Mouse (Mus musculus): ENCODE measurements around the gene Corin. TPM values are rescaled to one million over a fixed set of nuclear protein-coding genes. Genes with fewer than 3 reads are reported as not detected.

Gene Corin
- polyA plus RNA-seq, 1 experiment, result not detected

DNA sequence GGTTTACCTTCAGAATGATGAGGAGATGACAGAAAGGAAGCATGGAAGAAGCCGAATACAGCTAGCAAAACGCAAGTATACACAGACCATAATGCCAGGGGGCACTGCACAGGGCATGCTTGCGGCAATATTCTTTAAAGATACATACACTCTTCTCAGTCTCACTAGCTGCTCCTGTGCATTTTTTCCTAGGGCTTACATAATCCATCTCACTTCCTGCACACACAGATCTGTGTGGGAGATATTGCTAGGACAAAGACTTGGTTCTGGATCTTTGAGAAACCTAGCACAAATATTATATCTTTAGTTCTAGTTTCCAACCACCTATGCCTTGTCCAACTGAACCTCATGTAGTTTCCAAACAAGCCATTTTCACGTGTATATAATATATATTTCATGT is 189.0 kb downstream of the Corin start:
- H3K79me2 ChIP-seq (ENCODE audit: control insufficient read depth, insufficient read depth), result no peaks in the 10 kb centered on the region
- H3K4me2 ChIP-seq (ENCODE audit: low read depth), result no peak overlapping the region
- H3ac ChIP-seq (ENCODE audit: control insufficient read depth, insufficient read length), result no peak overlapping the region
- H3K36me3 ChIP-seq (ENCODE audit: control insufficient read depth, insufficient read depth), result no peaks in the 10 kb centered on the region
- no peaks in the 10 kb centered on the region for H3K27me3 ChIP-seq (ENCODE audit: control insufficient read depth, insufficient read depth, insufficient read length)
- no peak for TF ChIP-seq MAX (IDR thresholded peaks at IDR 0.05; ENCODE audit: low read depth)
- no peak for TF ChIP-seq REST (IDR thresholded peaks at IDR 0.05; ENCODE audit: insufficient read depth, insufficient read length)
- TF ChIP-seq TCF12 (IDR thresholded peaks at IDR 0.05; ENCODE audit: insufficient read depth, poor library complexity, severe bottlenecking), result no peak
- no peak for TF ChIP-seq POLR2A (IDR thresholded peaks at IDR 0.05; ENCODE audit: insufficient read length, low read depth)
- no peak for TF ChIP-seq E2F4 (IDR thresholded peaks at IDR 0.05; ENCODE audit: insufficient read depth)
- TF ChIP-seq MYOG (IDR thresholded peaks at IDR 0.05; ENCODE audit: control insufficient read depth in 1 of 3, insufficient read depth in 1 of 3, insufficient read length in 2 of 3, low read depth in 2 of 3), result no peak
- no peak for TF ChIP-seq SRF (IDR thresholded peaks at IDR 0.05; ENCODE audit: control insufficient read depth, insufficient read length, low read depth)
- TF ChIP-seq MYOD1 (IDR thresholded peaks at IDR 0.05; ENCODE audit: control insufficient read depth in 1 of 3, insufficient read length in 2 of 3, low read depth in 2 of 3), result no peak
- TF ChIP-seq CEBPB (IDR thresholded peaks at IDR 0.05; ENCODE audit: insufficient read depth, poor library complexity, severe bottlenecking), result no peak
- no peak for TF ChIP-seq POLR2AphosphoS2 (IDR thresholded peaks at IDR 0.05; ENCODE audit: insufficient read length, low read depth)
- TF ChIP-seq USF1 (IDR thresholded peaks at IDR 0.05; ENCODE audit: low read depth), result no peak
- no peak for TF ChIP-seq TCF3 (IDR thresholded peaks at IDR 0.05; ENCODE audit: insufficient read length, low read depth)
- no peak overlapping the region for H3K4me3 ChIP-seq

DNA sequence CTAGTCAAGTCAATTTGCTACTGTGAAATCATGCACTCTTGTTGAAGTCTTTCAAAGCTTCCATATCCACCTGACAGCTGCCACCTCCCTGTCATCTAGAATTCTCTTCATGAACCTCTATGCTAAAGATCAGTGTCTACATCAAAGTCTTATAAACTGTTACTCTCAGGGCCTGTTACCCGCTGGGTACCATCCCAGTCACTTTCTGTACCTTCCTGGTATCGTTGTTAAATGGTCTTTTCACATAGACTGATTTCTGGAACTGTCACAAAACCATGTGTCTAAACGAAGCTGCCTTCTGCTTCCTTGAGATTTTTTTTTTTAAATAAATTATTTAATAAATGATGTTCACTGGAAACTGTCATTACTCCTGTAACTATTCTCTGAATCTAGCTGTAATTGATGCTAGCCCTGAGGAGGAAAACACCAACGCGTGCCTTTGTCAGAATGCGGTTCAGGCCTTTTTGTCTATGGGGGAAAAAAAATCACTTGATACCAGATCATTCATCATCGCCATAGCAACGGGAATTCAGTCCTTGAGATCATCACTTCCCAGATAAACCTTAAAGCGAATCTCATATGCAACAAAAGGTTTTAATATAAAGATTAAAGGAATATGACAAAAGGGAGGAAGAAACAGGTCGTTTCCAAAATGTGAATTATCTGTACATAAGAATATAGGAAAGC is 205.7 kb downstream of the Corin start:
- TF ChIP-seq SRF (IDR thresholded peaks at IDR 0.05; ENCODE audit: control insufficient read depth, insufficient read length, low read depth) (no peak), TCF3 (IDR thresholded peaks at IDR 0.05; ENCODE audit: insufficient read length, low read depth) (no peak), MYOG (IDR thresholded peaks at IDR 0.05; ENCODE audit: control insufficient read depth in 1 of 3, insufficient read depth in 1 of 3, insufficient read length in 2 of 3, low read depth in 2 of 3) (no peak), TCF12 (IDR thresholded peaks at IDR 0.05; ENCODE audit: insufficient read depth, poor library complexity, severe bottlenecking) (no peak), CEBPB (IDR thresholded peaks at IDR 0.05; ENCODE audit: insufficient read depth, poor library complexity, severe bottlenecking) (no peak), POLR2AphosphoS2 (IDR thresholded peaks at IDR 0.05; ENCODE audit: insufficient read length, low read depth) (no peak)
- no peaks in the 10 kb centered on the region for H3K36me3 ChIP-seq (ENCODE audit: control insufficient read depth, insufficient read depth)

DNA sequence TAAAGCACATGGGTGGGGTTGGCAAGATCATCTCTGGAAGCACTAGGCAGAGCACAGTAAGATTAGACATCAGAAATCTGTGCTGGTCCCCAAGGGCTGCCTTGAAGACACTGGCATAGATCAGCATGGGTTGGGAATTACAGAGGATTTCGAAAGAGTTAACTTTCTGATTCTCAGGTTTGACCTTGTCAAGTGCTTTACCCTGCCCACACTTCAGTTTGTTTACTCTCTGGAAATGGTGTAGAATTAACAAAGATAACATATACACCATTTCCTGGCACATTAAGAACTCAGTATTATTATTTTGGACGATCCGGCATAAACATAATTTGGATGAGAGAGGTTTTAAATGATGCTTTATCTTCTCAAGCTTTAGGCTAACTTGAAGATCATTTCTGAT is 219.2 kb downstream of the Corin start:
- H3K79me2 ChIP-seq (ENCODE audit: control insufficient read depth, insufficient read depth), result no peaks in the 10 kb centered on the region
- no peaks in the 10 kb centered on the region for H3K27me3 ChIP-seq (ENCODE audit: control insufficient read depth, insufficient read depth, insufficient read length)
- no peaks in the 10 kb centered on the region for H3K36me3 ChIP-seq (ENCODE audit: control insufficient read depth, insufficient read depth)
- H3ac ChIP-seq (ENCODE audit: control insufficient read depth, insufficient read length), result no peak overlapping the region
- TF ChIP-seq SRF (IDR thresholded peaks at IDR 0.05; ENCODE audit: control insufficient read depth, insufficient read length, low read depth), result no peak
- no peak for TF ChIP-seq E2F4 (IDR thresholded peaks at IDR 0.05; ENCODE audit: insufficient read depth)
- no peak for TF ChIP-seq TCF12 (IDR thresholded peaks at IDR 0.05; ENCODE audit: insufficient read depth, poor library complexity, severe bottlenecking)
- TF ChIP-seq USF1 (IDR thresholded peaks at IDR 0.05; ENCODE audit: low read depth), result no peak
- no peak for TF ChIP-seq POLR2A (IDR thresholded peaks at IDR 0.05; ENCODE audit: insufficient read length, low read depth)
- no peak for TF ChIP-seq TCF3 (IDR thresholded peaks at IDR 0.05; ENCODE audit: insufficient read length, low read depth)
- no peak for TF ChIP-seq MAX (IDR thresholded peaks at IDR 0.05; ENCODE audit: low read depth)
- no peak for TF ChIP-seq MYOD1 (IDR thresholded peaks at IDR 0.05; ENCODE audit: control insufficient read depth in 1 of 3, insufficient read length in 2 of 3, low read depth in 2 of 3)
- H3K4me3 ChIP-seq, result no peak overlapping the region
- no peak overlapping the region for H3K4me2 ChIP-seq (ENCODE audit: low read depth)

More for the DNA sequence above, 205.7 kb downstream of the Corin start:
- H3ac ChIP-seq (ENCODE audit: control insufficient read depth, insufficient read length), result no peak overlapping the region
- H3K27me3 ChIP-seq (ENCODE audit: control insufficient read depth, insufficient read depth, insufficient read length), result no peaks in the 10 kb centered on the region
- H3K4me2 ChIP-seq (ENCODE audit: low read depth), result no peak overlapping the region
- H3K4me3 ChIP-seq, result no peak overlapping the region
- no peaks in the 10 kb centered on the region for H3K79me2 ChIP-seq (ENCODE audit: control insufficient read depth, insufficient read depth)

DNA sequence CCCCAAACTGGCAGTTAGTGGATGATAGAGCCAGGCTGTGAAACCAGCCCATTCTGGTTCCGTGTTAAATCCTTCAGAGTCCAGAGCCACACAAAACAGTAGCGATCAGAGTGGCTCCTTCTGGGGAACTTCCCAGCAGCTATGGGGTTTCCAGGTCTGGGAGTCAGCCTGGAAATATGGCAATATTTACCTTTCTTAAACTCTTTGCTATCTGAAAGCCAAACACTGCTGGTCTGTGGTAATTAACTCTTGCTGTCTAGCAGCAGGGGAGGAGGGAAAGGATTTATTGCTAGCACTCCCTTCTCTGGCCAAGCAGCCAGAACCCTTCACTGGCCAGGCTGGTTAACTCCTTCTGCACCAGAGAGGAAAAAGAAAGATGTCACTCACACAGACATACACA is 221.4 kb downstream of the Corin start:
- TF ChIP-seq CEBPB (IDR thresholded peaks at IDR 0.05; ENCODE audit: insufficient read depth, poor library complexity, severe bottlenecking), result no peak
- TF ChIP-seq POLR2AphosphoS2 (IDR thresholded peaks at IDR 0.05; ENCODE audit: insufficient read length, low read depth), result no peak
- no peak for TF ChIP-seq MYOD1 (IDR thresholded peaks at IDR 0.05; ENCODE audit: control insufficient read depth in 1 of 3, insufficient read length in 2 of 3, low read depth in 2 of 3)
- TF ChIP-seq REST (IDR thresholded peaks at IDR 0.05; ENCODE audit: insufficient read depth, insufficient read length), result no peak
- no peak for TF ChIP-seq MYOG (IDR thresholded peaks at IDR 0.05; ENCODE audit: control insufficient read depth in 1 of 3, insufficient read depth in 1 of 3, insufficient read length in 2 of 3, low read depth in 2 of 3)
- TF ChIP-seq USF1 (IDR thresholded peaks at IDR 0.05; ENCODE audit: low read depth), result no peak
- Histone ChIP-seq H3ac (ENCODE audit: control insufficient read depth, insufficient read length) (no peak overlapping the region), H3K79me2 (ENCODE audit: control insufficient read depth, insufficient read depth) (no peaks in the 10 kb centered on the region), H3K27me3 (ENCODE audit: control insufficient read depth, insufficient read depth, insufficient read length) (no peaks in the 10 kb centered on the region), H3K4me2 (ENCODE audit: low read depth) (no peak overlapping the region), H3K36me3 (ENCODE audit: control insufficient read depth, insufficient read depth) (peaks cover 4% of the 10 kb centered on the region), H3K4me3 (no peak overlapping the region)

GRCm38 (mm10) chr5:72269652-72270051 is 234.6 kb downstream of the Corin start:
- Histone ChIP-seq H3K4me3 (no peak overlapping the region), H3K4me2 (ENCODE audit: low read depth) (no peak overlapping the region), H3K79me2 (ENCODE audit: control insufficient read depth, insufficient read depth) (no peaks in the 10 kb centered on the region), H3ac (ENCODE audit: control insufficient read depth, insufficient read length) (no peak overlapping the region), H3K36me3 (ENCODE audit: control insufficient read depth, insufficient read depth) (no peaks in the 10 kb centered on the region), H3K27me3 (ENCODE audit: control insufficient read depth, insufficient read depth, insufficient read length) (no peaks in the 10 kb centered on the region)
- no peak for TF ChIP-seq POLR2A (IDR thresholded peaks at IDR 0.05; ENCODE audit: insufficient read length, low read depth)
